Mouse (Mus musculus): ENCODE measurements around the gene Pcbp2. TPM values are rescaled to one million over a fixed set of nuclear protein-coding genes. Genes with fewer than 3 reads are reported as not detected.

Gene Pcbp2
- polyA plus RNA-seq, 1 experiment from 2014 or later = 154 TPM

DNA sequence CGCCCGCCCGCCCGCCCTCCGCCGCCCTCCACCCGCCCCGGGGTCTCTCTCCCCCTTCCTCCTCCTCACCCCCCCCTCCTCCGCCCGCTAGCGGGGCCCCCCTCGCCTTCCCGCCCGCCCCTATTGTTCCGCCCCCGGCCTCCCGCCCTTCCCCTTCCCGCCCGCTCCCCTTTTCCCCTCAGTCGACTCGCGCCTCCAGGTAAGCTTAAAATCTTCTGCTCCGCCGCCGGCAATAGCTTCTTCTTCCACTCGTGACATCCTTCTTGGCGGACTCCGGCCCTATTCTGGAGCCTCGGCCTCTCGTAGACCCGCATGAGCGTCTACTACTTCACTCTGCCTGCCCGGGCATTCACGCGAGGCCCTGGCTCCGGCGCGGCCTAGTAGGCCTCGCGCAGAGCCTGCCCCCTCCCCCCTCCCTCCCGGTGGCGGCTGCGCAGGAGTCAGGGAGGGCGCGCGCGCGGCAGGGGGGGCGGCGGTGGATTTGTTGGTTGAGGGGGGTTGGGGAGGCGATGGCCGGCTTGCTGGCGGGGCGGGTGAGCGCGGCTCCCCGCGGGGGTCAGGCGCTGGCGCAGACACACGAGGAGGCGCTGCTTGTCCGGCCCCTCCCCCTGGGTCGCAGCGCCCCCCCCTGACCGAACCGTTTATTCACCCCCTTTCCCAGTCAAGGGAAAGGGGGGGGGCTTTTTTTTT lies 411 bp downstream of the Pcbp2 start:
- peak overlapping the region; percentile 48 for H3K4me2 ChIP-seq (replicated peaks; ENCODE audit: low read depth, low read length)
- H3K4me3 ChIP-seq (ENCODE audit: low read depth, low read length) = peak overlapping the region; percentile 86
- no peaks in the 10 kb centered on the region for H3K9me3 ChIP-seq (ENCODE audit: low read length)
- peaks cover 3% of the 10 kb centered on the region; the same call in 1 of the 2 replicates for H3K4me1 ChIP-seq (ENCODE audit: insufficient read depth, low read depth, low read length)
- ATAC-seq = peak; percentile 68
- H3K9ac ChIP-seq (replicated peaks; ENCODE audit: low read depth) = peak overlapping the region; percentile 97
- H3K27ac ChIP-seq (ENCODE audit: low read length) = peak overlapping the region; percentile 97
- TF ChIP-seq EP300 (IDR thresholded peaks at IDR 0.05) (no peak), CTCF (IDR thresholded peaks at IDR 0.05) (peak; percentile 31)
- DNase-seq (ENCODE audit: low spot score) = peak; percentile 87
- H3K27me3 ChIP-seq (replicated peaks; ENCODE audit: insufficient read depth, low read length) = no peaks in the 10 kb centered on the region
- H3K36me3 ChIP-seq (ENCODE audit: insufficient read depth, low read length) = peaks cover 15% of the 10 kb centered on the region; the same call in 1 of the 2 replicates
- WGBS = 1% methylated on average over 26 of the region's 67 CpGs

DNA sequence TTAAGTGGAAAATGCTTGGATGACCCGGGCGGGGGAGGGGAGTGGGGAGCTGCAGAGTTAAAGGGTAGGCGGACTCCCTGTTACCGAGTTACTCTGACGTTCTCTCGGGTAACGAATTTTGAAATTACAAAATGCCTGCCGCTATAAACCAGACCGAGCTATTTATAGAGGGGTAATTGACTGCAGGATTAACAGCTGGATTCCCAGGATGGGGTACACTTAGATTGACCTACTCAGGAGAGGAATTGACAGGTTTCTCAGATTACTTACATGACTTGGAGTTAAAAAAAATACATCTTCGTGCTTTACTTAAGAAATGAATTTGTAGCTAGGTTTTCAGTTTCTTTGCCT lies 931 bp downstream of the Pcbp2 start:
- WGBS = 2% methylated on average over 10 of the region's 10 CpGs
- H3K4me2 ChIP-seq (replicated peaks; ENCODE audit: low read depth, low read length) = peak overlapping the region; percentile 48
- peak overlapping the region; percentile 86 for H3K4me3 ChIP-seq (ENCODE audit: low read depth, low read length)
- TF ChIP-seq CTCF (IDR thresholded peaks at IDR 0.05) = no peak
- TF ChIP-seq EP300 (IDR thresholded peaks at IDR 0.05) = no peak
- H3K27ac ChIP-seq (ENCODE audit: low read length) = peak overlapping the region; percentile 97
- peaks cover 3% of the 10 kb centered on the region; the same call in 1 of the 2 replicates for H3K4me1 ChIP-seq (ENCODE audit: insufficient read depth, low read depth, low read length)
- DNase-seq (ENCODE audit: low spot score) = no peak
- ATAC-seq = no peak
- H3K9ac ChIP-seq (replicated peaks; ENCODE audit: low read depth) = peak overlapping the region; percentile 97
- no peaks in the 10 kb centered on the region for H3K9me3 ChIP-seq (ENCODE audit: low read length)
- no peaks in the 10 kb centered on the region for H3K27me3 ChIP-seq (replicated peaks; ENCODE audit: insufficient read depth, low read length)
- peaks cover 20% of the 10 kb centered on the region; the same call in 1 of the 2 replicates for H3K36me3 ChIP-seq (ENCODE audit: insufficient read depth, low read length)

DNA sequence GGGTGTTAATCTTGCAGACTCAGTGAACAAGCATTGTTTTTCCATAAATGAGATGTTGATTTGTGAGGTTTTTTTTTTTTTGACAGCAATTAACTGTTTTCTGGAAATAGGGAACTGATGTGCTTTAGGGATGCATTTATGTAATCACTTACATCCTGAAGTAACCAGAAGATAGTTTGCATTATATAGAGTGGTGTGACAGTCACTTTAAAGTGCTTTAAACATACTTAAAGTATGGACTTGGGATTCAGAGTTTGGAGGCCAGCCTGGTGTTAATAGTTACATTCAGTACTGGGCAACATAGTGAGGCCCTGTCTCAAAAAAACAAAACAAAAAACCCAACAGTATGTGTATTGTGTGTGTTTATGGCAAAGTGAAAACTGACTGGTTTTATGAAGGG lies 1.4 kb downstream of the Pcbp2 start:
- H3K9ac ChIP-seq (replicated peaks; ENCODE audit: low read depth) = peak overlapping the region; percentile 97
- ATAC-seq (no peak), DNase-seq (ENCODE audit: low spot score) (no peak)
- H3K27me3 ChIP-seq (replicated peaks; ENCODE audit: insufficient read depth, low read length) = no peaks in the 10 kb centered on the region
- no peak overlapping the region for H3K27ac ChIP-seq (ENCODE audit: low read length)
- no peak for TF ChIP-seq EP300 (IDR thresholded peaks at IDR 0.05)
- TF ChIP-seq CTCF (IDR thresholded peaks at IDR 0.05) = no peak
- H3K4me2 ChIP-seq (replicated peaks; ENCODE audit: low read depth, low read length) = peak overlapping the region; percentile 48
- no peaks in the 10 kb centered on the region for H3K9me3 ChIP-seq (ENCODE audit: low read length)
- peaks cover 3% of the 10 kb centered on the region; the same call in 1 of the 2 replicates for H3K4me1 ChIP-seq (ENCODE audit: insufficient read depth, low read depth, low read length)
- peaks cover 20% of the 10 kb centered on the region; the same call in 1 of the 2 replicates for H3K36me3 ChIP-seq (ENCODE audit: insufficient read depth, low read length)
- H3K4me3 ChIP-seq (ENCODE audit: low read depth, low read length) = peak overlapping the region; percentile 86

DNA sequence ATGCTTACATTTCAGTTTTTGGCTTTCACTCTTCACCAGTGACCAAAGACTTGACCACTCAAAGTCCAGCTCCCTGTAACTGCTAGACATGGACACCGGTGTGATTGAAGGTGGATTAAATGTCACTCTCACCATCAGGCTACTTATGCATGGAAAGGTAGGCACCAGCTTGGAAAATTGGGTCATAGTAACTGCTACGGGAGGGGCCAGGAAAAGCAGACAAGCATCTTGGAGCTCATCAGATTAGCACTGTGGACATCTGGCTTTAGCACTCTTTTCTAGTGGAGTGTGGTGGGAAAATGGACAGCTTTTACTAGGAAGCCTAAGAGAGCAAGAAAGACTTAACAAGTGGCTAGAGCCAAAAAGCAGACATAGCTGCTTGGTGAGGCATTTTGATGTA lies 2.9 kb downstream of the Pcbp2 start:
- peaks cover 20% of the 10 kb centered on the region; the same call in 1 of the 2 replicates for H3K36me3 ChIP-seq (ENCODE audit: insufficient read depth, low read length)
- H3K9me3 ChIP-seq (ENCODE audit: low read length) = no peaks in the 10 kb centered on the region
- peaks cover 3% of the 10 kb centered on the region; the same call in 1 of the 2 replicates for H3K4me1 ChIP-seq (ENCODE audit: insufficient read depth, low read depth, low read length)
- WGBS = 60% methylated on average over 2 of the region's 2 CpGs
- TF ChIP-seq CTCF (IDR thresholded peaks at IDR 0.05) (no peak), EP300 (IDR thresholded peaks at IDR 0.05) (no peak)
- H3K9ac ChIP-seq (replicated peaks; ENCODE audit: low read depth) = no peak overlapping the region
- no peak for DNase-seq (ENCODE audit: low spot score)
- no peak for ATAC-seq
- H3K4me3 ChIP-seq (ENCODE audit: low read depth, low read length) = no peak overlapping the region
- H3K27me3 ChIP-seq (replicated peaks; ENCODE audit: insufficient read depth, low read length) = no peaks in the 10 kb centered on the region
- H3K4me2 ChIP-seq (replicated peaks; ENCODE audit: low read depth, low read length) = no peak overlapping the region
- H3K27ac ChIP-seq (ENCODE audit: low read length) = no peak overlapping the region

- ATAC-seq = no peak
- TF ChIP-seq EP300 (IDR thresholded peaks at IDR 0.05) (no peak), CTCF (IDR thresholded peaks at IDR 0.05) (no peak)
- WGBS = 87% methylated on average over 2 of the region's 2 CpGs
Measured at GRCm38 (mm10) chr15:102474520-102474919, 4.2 kb downstream of the Pcbp2 start.

GRCm38 (mm10) chr15:102483136-102483535 lies 12.8 kb downstream of the Pcbp2 start:
- Histone ChIP-seq H3K4me2 (replicated peaks; ENCODE audit: low read depth, low read length) (no peak overlapping the region), H3K4me1 (ENCODE audit: insufficient read depth, low read depth, low read length) (no peaks in the 10 kb centered on the region), H3K9me3 (ENCODE audit: low read length) (no peaks in the 10 kb centered on the region), H3K9ac (replicated peaks; ENCODE audit: low read depth) (no peak overlapping the region), H3K4me3 (ENCODE audit: low read depth, low read length) (no peak overlapping the region), H3K27ac (ENCODE audit: low read length) (no peak overlapping the region), H3K36me3 (ENCODE audit: insufficient read depth, low read length) (peaks cover 36% of the 10 kb centered on the region), H3K27me3 (replicated peaks; ENCODE audit: insufficient read depth, low read length) (no peaks in the 10 kb centered on the region)
- TF ChIP-seq CTCF (IDR thresholded peaks at IDR 0.05) (no peak), EP300 (IDR thresholded peaks at IDR 0.05) (no peak)
- WGBS = 85% methylated on average over 3 of the region's 3 CpGs
- DNase-seq (ENCODE audit: low spot score) (no peak), ATAC-seq (no peak)

More at GRCm38 (mm10) chr15:102474520-102474919, 4.2 kb downstream of the Pcbp2 start:
- H3K9ac ChIP-seq (replicated peaks; ENCODE audit: low read depth) = no peak overlapping the region
- H3K27me3 ChIP-seq (replicated peaks; ENCODE audit: insufficient read depth, low read length) = no peaks in the 10 kb centered on the region
- peaks cover 3% of the 10 kb centered on the region; the same call in 1 of the 2 replicates for H3K4me1 ChIP-seq (ENCODE audit: insufficient read depth, low read depth, low read length)
- H3K4me2 ChIP-seq (replicated peaks; ENCODE audit: low read depth, low read length) = no peak overlapping the region
- no peak overlapping the region for H3K4me3 ChIP-seq (ENCODE audit: low read depth, low read length)
- no peaks in the 10 kb centered on the region for H3K9me3 ChIP-seq (ENCODE audit: low read length)
- no peak overlapping the region for H3K27ac ChIP-seq (ENCODE audit: low read length)
- no peak for DNase-seq (ENCODE audit: low spot score)
- peaks cover 20% of the 10 kb centered on the region; the same call in 1 of the 2 replicates for H3K36me3 ChIP-seq (ENCODE audit: insufficient read depth, low read length)

Data from lung, postnatal 0 days (tissue).